Mouse (Mus musculus): ENCODE results near the gene Arid3a.

GRCm38 (mm10) chr10:79989272-79989786 is 62.5 kb downstream of the Arid3a start:
- TF ChIP-seq CTCF (IDR thresholded peaks at IDR 0.05; ENCODE audit: low read depth, low read length) = no peak
- TF ChIP-seq POLR2A (IDR thresholded peaks at IDR 0.05; ENCODE audit: borderline replicate concordance, low read depth, low read length) = no peak

All from bone marrow macrophage, adult 2 months (primary cell).